Mouse (Mus musculus) adrenal gland, postnatal 25 days (tissue): ENCODE measurements around the gene Orm3. TPM values are rescaled to one million over a fixed set of nuclear protein-coding genes. Genes with fewer than 3 reads are reported as not detected.

Source experiments
- DNase-seq: peaks from one replicate; pipeline ENCODE4 v3.0.0; 2021; ENCODE audit warnings: mixed read lengths
- total RNA-seq: library from RNA; stranded (reverse); gene quantifications from 2 replicates; pipeline ENCODE4 v1.2.3, GENCODE M21; 2021

Gene Orm3
- total RNA-seq, 1 experiment from 2014 or later: 10.4 TPM

GRCm38 (mm10) chr4:63403040-63403959 lies 47.3 kb downstream of the Orm3 start, which contains the start of gene Akna:
Gene Akna (minus strand): TSS chr4:63403354.
- DNase-seq: peak; percentile 92

- no peak for DNase-seq
Measured at GRCm38 (mm10) chr4:63404205-63404604, 48.2 kb downstream of the Orm3 start.

GRCm38 (mm10) chr4:63405051-63405450 lies 49.1 kb downstream of the Orm3 start:
- DNase-seq: no peak

- DNase-seq: no peak
Measured at GRCm38 (mm10) chr4:63405683-63406082, 49.7 kb downstream of the Orm3 start.

GRCm38 (mm10) chr4:63408247-63408646 lies 52.3 kb downstream of the Orm3 start:
- no peak for DNase-seq

- peak; percentile 55 for DNase-seq
Measured at GRCm38 (mm10) chr4:63408649-63409048, 52.7 kb downstream of the Orm3 start.

Other genes starting within 250 kb of the Orm3 start
- 13.7 TPM in 1 of 2 replicates, not detected in the other for gene Ambp, start 201.4 kb upstream of the Orm3 start, total RNA-seq
- not detected in 2 replicates for gene Kif12, start 184.0 kb upstream of the Orm3 start, total RNA-seq
- 9.3 and 11.7 TPM in 2 replicates for gene Col27a1, start 142.2 kb upstream of the Orm3 start, total RNA-seq
- 28.8 and 42.3 TPM in 2 replicates for gene Orm1, start 11.6 kb upstream of the Orm3 start, total RNA-seq
- 3.3 and 6.7 TPM in 2 replicates for gene Orm2, start 6.3 kb downstream of the Orm3 start, total RNA-seq
- 2.7 and 3.8 TPM in 2 replicates for gene Akna, start 47.2 kb downstream of the Orm3 start, total RNA-seq
- 43.9 and 54.7 TPM in 2 replicates for gene Whrn, start 139.8 kb downstream of the Orm3 start, total RNA-seq
- 178 and 188 TPM in 2 replicates for gene Atp6v1g1, start 188.6 kb downstream of the Orm3 start, total RNA-seq
- gene Tmem268, start 202.6 kb downstream of the Orm3 start, total RNA-seq: 14.2 and 19.8 TPM in 2 replicates
- not detected in 2 replicates for gene Gm11213, start 249.1 kb downstream of the Orm3 start, total RNA-seq